Mouse (Mus musculus) heart, adult 8-10 months (tissue): ENCODE measurements around the gene Bbx. TPM values are rescaled to one million over a fixed set of nuclear protein-coding genes. Genes with fewer than 3 reads are reported as not detected.

Experiments
- DNase-seq: peaks from one replicate; pipeline ENCODE4 v3.0.0; 2022; ENCODE audit warnings: low spot score
- total RNA-seq, 4 experiments: library from RNA; stranded (reverse); gene quantifications; 2 replicates each; pipeline ENCODE4 v1.2.4; 2022

The Bbx gene
- total RNA-seq, 4 experiments from 2014 or later = 13.5 to 17.4 (median 15.8) TPM

DNA sequence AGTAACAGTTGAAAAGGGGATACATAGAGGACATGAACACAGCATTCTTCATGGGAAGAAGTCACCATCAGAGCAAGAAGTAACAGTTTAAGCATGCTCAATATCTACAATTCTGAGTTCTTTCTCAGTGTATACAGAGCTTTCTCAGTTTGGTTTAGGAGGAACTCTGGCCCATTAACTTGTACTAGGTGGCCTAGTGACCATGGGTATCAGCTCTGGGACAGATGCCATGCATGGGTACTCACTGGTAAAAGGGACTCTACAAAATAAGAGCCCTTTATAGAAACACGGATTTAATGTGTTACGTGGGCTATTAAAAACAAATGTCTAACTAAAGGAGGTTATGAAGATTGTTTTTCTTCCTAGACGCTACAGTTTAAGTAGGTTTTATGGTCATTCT is 190.6 kb downstream of the Bbx start:
- DNase-seq = no peak

DNA sequence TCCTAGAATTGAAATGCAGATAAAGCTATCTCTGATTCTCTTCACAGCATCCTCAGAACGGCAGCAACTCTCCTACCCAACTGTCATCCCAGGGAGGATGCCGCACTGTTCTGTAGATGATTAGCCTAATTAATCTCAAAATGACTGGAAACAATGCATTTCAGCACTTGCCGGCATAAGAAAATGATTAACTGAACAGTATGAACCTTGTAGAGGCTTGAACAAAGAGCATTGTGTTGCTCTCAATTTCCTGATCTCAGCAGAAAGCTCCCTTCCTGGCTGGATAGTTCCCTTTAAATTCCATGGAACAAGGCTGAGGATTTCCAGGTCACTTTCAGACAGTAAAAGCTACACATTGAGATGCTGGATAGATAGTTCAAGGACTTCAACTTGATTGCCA is 197.0 kb downstream of the Bbx start:
- DNase-seq = no peak

DNA sequence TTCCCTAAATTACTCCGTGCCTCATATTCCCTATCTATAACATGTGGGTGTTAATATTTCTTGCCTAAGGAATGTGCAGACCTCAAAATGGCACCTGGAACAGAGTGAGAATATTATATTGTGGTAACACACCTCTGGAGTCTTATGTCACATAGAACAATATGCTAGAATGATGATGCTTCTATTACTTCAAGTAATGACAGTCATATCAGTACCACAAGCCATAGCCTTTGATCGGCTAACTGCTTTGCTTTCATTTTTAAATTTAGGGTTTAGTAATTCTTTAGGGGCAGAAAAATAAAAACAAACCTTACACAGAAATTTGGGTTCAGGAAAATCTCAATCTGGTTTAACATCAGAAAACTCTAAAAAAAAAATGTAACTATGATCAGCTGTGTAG is 201.6 kb downstream of the Bbx start:
- DNase-seq = no peak

DNA sequence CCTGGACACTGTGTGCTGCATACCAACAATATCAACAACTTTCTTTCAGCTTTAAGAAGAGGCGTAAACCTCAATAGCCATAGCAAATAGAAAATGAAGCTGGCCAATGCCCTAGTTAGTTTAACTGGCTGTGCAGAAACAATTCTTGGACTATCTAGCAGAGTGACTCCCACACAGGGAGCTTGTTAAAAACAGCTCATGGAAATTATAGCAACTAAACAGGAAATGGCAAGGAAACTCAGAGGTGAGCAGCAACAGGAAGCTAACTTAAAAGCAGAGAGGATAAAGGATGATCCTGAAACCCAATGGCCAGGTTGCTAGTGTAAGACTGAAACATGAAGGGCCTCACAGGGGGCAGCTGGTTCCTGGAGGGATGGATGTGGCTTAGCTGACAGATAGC is 203.4 kb downstream of the Bbx start:
- DNase-seq = no peak

DNA sequence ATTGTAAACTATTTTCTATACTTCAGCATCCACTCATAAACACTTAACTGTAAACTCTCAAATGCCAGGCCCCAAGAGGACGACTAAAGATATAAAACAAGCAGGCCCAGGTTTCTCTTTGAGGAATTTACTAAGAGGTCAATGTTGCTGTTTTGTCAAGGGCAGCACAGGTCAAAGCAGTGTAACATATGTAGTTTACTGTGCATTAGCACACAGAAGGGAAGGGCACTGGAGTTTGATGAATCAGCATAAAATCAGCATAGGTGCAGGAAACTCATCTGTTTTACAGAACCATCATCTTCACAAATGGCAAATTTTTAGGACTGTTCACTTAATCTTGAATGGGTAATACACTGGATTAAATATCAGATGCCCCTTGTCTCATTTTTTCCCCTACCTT is 205.9 kb downstream of the Bbx start:
- DNase-seq = no peak

DNA sequence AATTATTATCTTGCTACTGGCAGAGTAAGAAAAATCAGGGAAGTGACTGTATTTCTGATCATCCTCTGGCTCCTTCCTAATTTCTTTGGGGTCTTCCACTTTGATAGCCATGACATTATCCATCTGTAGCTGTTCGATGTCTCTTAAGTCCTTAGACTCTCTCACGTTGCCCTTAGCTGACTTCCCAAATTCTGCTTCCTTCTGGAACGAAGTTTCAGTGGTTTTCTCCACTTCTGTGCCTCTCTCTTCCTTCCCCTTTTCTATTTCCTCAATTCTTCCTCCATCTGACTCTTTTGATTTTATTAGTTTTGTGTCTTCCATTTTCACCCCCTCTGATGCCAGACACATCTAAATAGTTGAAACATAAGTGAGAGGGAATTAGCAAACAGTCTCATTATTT is 207.2 kb downstream of the Bbx start:
- DNase-seq = no peak

DNA sequence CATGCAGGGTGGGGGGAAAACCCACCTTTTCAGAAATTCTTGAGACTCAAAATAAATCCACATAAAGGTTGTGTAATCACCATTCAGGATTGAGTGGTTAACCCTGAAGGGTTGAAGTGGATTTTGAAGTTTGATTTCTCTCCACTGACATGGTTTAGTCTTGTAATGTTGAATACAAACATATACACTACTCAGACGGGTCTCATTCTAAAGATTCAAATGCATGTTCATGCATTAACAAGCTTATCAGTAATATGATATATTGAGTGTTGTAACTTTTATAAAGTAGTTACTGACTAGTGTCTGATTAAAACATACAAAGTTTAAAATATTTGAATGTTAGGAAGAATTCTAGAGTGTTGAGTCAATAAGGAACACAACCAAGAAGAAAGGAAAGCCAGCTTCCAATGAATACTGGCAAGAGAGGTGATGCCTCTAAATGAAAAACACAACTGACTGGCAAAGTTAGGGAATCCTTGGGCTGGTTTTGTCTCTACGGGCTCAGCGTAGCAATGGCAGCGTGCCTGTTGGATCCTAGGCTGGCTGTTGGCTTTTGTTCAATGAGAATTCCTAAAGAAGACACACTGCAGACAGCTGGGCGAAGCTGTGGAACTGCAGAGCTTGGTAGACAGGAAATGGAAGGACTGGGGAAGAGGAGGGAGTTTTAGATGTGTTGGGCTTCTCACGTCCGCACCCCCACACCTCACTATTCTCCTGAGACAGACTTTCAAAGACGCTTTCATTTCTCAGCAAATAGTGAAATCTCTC is 211.3 kb downstream of the Bbx start:
- peak; percentile 49 for DNase-seq

DNA sequence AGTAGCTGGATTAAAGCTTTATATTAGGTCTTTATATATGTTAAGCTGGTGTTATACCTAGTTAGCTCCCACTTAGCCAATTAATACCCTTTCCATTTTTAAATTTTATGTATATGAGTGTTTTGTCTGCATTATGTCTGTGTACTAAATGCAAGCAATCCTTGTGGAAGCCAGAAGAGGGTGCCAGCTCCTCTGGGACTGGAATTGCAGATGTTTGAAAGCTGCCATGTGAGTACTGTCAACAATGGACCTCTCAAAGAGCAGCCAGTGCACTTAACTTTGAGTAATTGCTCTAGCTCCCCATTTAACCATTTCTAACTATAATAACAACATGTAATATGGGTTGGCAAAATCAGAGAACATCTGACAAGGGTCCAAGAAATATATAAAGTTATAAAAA is 215.1 kb downstream of the Bbx start:
- no peak for DNase-seq

DNA sequence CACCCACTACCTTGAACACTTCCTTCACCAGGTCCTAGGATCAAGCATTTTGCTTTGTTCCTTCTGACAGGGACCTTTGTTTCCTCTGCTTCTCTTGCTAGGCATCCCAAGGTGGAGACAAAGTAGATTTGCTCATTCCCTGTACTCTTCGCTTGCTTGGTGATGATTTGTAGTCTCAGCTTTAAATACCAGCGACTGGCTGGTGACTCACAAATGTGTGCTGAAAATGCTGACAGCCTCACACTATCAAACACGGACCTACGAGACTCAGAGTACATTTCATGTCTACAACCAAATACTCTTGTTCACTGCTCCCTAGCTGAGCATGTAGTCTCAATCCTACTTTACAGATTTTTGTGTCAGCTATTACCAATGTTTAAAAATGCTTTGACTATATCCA is 220.5 kb downstream of the Bbx start:
- DNase-seq = no peak

DNA sequence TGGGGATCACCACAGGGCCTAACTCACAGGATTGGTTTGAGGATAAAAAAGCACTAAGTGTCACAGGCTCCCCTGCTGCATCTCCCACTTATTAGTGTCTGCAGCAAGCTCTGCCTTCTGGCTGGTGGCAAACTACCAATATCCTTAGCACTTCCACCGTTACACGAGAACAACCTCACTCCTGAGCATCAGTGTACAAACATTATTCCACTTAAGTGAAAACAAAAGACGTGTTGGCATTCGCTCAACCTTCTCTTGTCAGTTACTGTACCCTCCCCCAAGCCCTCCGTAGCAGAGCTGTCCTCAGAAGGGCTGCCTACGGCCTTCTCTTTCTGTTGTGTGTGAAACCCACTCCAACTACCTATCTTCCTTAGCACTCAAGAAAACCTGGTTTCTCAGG is 221.0 kb downstream of the Bbx start:
- DNase-seq = no peak

DNA sequence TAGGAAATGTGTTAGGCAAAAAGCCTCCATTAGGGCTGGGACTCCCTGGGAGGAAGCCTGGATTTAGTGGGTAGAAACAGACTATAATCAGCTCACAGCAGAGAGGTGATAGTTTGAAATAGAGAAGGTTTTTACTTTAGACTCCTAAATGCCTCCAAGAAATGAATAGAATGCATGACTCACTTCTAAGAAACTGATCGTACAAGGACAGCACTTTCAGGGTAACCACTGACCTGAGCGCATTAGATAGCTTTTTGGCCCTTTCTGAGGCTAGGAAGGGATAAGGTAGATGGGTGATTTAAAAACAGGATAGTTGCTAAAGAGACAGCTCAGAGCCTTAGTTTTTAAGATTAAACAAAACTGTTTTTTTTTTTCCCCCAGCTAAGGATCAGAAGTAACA is 221.4 kb downstream of the Bbx start:
- no peak for DNase-seq

DNA sequence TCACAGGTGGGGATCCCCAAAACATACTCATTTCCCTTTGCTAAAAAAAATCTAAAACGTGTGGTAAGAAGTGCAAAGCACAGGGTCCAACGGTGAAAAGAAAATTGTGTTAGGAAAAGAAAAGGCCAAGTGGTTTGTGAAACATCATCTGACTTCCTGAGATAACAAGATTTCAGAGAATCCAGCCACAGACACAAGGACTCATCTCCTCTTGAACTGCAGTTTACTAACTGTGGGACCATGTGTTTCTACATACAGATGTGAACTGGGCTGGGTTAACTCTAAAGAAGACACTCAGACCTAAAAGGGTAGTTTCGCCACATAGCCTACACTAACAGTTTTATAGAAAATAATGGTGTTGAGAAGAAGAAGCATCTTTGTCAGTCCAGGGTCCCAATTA is 227.2 kb downstream of the Bbx start:
- DNase-seq = no peak

DNA sequence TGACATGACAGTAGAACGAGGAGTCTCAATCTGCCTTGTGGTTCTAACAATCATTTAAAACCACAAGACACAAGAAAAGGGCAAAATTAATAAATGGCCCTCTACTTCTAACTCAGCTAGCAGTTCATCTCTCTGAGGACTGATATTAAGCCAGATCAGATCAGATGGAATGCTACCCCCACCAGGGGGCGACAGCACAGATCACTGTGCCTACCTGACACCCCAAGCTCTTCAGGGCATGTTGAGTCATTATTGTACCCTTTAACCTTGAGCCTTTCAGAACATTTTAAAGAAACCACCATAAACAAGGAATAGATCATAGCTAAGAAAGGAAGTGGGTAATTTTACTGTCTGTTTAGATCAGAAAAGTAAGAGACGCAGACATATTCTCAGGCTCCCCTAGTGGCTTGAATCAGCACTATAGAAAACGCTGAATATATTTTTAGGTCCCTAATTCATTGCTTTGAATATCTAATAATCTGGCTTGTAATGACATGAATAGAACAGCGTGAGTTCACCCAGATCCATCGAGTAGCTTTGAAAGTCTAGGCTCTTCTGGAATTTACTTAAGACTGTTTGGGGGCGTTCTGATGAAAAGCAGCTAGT is 230.5 kb downstream of the Bbx start:
- DNase-seq = no peak

DNA sequence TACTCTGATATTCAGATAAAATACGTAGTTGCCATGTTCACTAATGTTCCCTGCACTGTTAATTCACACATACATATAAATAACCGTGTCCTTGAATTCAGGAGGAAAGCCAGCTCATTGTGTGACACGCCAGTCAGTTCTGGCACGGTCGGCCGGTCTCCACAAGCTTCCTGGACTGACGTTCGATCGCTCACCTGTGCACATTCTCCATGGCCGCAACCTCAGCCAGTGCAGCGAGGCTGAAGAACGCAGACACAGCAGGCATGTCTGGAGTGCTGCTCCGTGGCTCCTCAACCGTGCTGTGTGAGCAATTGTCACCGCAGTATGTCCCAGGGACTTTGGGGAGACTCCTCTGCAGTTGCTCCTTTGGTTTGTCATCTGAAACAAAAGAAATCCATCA is 232.0 kb downstream of the Bbx start:
- DNase-seq = no peak

DNA sequence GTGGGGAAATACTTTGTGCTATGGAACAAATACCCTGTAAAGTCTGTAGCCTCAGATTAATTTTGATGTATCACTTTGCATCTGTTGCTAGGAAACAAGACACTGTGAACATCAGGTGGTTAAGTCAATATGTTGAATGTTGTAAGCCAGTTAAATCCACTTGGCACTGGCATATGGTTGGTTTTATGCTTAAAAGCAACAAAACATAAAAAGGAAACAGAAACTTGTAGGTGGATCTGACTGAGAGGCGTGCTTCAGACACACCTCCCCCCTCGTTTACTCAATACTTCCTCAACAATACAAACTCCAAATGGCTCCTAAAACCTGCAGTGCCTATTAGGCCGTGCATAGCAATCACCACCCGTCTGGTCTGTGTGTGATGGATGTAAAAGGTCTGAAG is 236.1 kb downstream of the Bbx start:
- no peak for DNase-seq

DNA sequence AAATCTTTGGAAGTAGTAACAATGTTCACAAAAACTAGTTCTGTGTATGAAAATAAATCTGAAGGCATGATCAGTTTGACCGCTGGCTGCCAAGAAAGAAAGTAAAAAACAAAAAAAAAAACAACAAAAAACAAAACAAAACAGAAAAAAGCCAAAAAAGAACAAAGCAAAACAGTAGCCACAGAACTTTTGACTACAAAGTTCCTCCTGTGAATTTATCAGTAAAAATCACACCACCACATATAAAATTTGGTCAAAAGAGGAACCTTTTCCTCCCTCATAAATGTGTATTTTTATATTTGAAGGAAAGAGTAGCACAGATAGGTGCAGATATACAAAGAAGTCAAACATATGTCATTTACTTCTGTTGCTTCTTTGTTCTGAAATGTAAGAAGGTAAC is 239.6 kb downstream of the Bbx start:
- no peak for DNase-seq

DNA sequence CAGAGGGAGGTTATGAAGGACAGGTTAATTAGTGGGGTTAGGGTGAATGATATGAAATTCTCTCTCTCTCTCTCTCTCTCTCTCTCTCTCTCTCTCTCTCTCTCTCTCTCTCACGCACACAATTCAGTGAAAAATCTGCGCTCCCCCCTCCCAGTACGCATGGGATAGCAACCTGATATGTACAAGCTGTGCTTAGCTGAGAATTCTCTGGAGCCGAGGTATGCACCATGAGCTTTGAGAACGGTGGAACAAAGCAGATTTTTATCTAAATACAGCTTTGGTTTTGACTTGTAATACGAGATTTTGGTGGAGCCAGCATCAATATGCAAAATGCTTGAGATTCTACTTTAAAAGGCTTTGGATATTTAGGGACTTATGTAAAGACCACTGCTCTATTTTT is 243.1 kb downstream of the Bbx start:
- no peak for DNase-seq

DNA sequence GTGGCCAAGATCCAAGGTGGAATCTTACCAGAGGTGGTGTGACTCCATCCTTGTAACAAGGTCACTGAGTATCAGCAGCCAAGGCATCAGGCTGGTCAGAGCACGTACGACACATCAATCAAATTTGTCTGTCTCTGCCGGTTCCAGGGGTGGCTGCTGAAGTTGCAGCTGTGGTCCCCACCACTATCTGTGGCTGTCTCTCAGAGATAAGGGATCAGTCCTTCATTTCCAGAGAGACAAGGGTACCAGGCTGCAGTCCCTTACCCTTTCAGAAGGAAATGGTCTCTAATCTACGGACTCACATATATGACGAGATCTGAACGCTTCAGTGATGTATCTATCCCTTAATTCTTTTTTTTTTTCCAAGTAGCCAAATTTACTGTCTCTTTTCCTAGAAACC is 245.6 kb downstream of the Bbx start:
- no peak for DNase-seq

DNA sequence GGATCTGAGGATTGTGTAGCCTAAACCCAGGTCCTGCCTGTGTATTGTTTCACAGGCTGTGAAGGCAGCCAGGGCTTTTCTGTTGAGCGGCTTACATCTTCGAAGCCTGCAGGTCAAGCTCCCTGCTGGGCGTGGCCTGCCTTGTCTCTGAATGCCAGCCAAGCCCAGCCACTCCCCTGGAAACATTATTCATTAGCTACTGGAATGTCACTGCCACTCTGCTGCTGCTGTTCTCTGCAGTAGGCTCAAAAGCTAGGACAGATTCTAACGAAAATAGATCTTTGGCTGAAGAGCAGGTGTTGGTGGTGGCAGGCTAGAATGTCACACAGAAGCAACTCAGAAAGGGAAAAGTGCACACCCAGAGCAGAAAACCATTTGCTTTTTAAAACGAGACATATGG is 247.1 kb downstream of the Bbx start:
- peak; percentile 42 for DNase-seq

DNA sequence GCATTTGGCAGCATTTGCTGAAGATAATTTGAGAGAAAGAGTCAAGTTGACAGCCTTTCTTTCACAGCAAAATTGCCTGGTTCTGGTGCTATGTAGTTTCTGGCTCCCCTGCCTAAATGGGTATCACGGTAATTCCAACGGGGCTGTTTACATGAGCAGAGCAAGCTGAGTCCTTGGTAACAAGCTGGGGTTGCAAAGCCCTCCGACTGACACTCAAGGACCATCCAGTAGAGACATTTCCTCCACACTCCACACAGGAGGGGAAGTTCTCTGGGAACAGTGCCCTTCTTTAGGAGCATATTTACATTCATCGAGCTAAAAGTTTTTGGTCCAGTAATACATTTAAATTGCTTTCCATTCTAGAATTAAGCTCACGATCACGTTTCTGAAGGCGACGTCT is 249.2 kb downstream of the Bbx start:
- no peak for DNase-seq

DNA sequence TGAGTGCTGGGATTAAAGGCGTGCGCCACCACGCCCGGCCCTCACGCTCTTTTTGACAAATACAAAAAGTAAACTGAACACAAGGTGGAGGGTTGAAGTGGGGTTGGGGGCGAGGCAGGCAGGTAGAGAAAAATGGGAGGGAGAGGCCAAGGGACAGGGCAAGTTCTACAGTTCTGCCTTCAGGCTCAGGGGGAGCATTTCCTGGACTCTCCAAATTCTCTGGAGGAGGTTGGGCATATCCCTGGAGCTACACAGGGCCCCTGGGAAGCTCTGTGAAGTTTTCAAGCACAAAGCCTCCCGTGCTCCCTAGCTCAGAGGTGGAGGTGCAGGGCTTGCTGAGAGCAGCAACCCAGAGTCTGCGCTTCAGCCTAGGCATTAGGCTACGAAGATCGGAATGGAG is 249.6 kb downstream of the Bbx start:
- DNase-seq = no peak

DNA sequence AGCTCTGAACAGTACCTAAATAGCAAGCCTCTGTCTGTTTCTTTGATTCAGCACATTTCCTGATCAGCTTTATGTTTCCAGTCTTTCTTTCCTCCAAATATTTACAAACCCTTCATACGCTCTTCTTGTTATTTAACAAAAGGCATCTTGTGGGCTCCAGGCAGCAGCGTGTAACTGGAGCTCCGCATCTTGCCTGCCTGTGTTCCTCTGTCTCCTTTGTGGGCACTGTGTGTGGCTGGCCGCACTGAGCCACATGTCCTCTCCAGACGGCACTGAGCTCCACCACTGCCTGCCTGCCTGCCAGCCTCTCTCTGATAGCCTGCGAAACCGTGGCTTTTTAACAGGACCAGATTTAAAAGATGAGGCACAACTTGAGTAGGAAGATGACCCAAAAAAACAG is 259.4 kb downstream of the Bbx start:
- DNase-seq = no peak

DNA sequence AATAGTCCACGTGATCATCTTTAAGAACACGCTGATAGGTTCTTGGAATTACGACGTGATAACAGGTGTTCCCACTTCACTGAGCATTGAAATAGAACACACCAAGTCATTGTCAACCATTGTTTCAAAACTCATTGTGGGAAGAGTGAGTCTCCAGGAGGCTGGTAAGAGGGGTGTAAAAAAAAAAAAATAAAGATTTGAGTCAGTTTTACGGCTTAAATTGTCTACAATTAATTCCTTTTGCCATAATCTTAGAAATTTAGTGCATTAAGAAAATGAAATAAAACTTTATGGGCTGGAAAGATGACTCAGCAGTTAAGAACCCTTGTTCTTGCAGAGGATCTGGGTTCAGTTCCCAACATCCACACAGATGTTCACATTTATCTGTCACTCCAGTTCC is 261.4 kb downstream of the Bbx start:
- no peak for DNase-seq

DNA sequence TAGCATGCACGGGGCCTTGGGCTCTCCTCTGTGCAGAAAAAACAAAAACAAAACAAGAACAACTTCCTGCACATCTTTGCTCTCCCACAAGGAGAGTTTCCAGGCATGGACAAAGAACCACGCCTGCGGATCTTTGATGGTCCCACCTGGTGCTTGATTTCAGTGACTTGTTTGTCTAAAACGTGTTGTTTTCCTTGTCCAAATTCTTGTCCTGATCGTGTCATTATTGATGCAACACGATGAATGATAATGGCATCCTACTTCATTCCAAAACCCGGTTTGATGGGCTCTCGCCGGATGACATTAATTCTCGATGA is 264.2 kb downstream of the Bbx start:
- no peak for DNase-seq
